Mouse (Mus musculus) liver, embryonic 14.5 days (tissue): Measurements from ENCODE around the gene Rbfox1. TPM values are rescaled to one million over a fixed set of nuclear protein-coding genes. Genes with fewer than 3 reads are reported as not detected.

Experiments
- ATAC-seq: fragments of 200-750 bp; cut with Nextera tagmentation; 2 replicates; pipeline ENCODE4 v1.8.0; 2017; ENCODE audit warnings: moderate number of reproducible peaks, mild to moderate bottlenecking, moderate library complexity; ENCODE audit not compliant: insufficient read depth
- DNase-seq, 3 experiments: peaks; one replicate each; pipeline ENCODE4 v3.0.0-alpha.2; 2012 to 2013; ENCODE audit warnings: low read depth in 3 of 3, low spot score in 3 of 3
- H3K27ac ChIP-seq: fragments of 300-500 bp; sonication (generic); 2 replicates; pipeline ENCODE4 v1.5.1; 2014; ENCODE audit warnings: moderate library complexity, mild to moderate bottlenecking, control low read depth, inconsistent platforms
- H3K27me3 ChIP-seq: fragments of 300-500 bp; sonication (generic); 2 replicates; pipeline ENCODE4 v1.6.1; 2014; ENCODE audit warnings: mild to moderate bottlenecking, low read length, moderate library complexity; ENCODE audit not compliant: control insufficient read depth, insufficient read depth
- H3K36me3 ChIP-seq: fragments of 300-500 bp; sonication (generic); replicated peaks from 2 replicates; pipeline ENCODE4 v1.6.1; 2014; ENCODE audit warnings: low read depth; ENCODE audit not compliant: control insufficient read depth, insufficient read depth
- H3K4me1 ChIP-seq, 2 experiments: fragments of 200-500 bp in 1 of 2; fragments of 300-500 bp in 1 of 2; sonication (generic) in 1 of 2; replicated peaks; 2 replicates each; pipeline ENCODE4 v1.6.1; 2012 to 2014; ENCODE audit warnings: antibody characterized with exemption in 1 of 2, inconsistent platforms in 1 of 2, low read length in 1 of 2; ENCODE audit not compliant: control insufficient read depth in 2 of 2, insufficient read depth in 2 of 2
- H3K4me2 ChIP-seq: fragments of 300-500 bp; sonication (generic); 2 replicates; pipeline ENCODE4 v1.6.1; 2014; ENCODE audit warnings: low read depth, mild to moderate bottlenecking, control low read depth, moderate library complexity
- H3K4me3 ChIP-seq, 2 experiments: fragments of 200-500 bp in 1 of 2; fragments of 300-500 bp in 1 of 2; sonication (generic) in 1 of 2; 2 replicates each; pipeline ENCODE4 v1.5.1; 2012 to 2014; ENCODE audit warnings: low read depth in 2 of 2, low read length in 2 of 2, mild to moderate bottlenecking in 2 of 2, control low read depth in 1 of 2, inconsistent platforms in 1 of 2, moderate library complexity in 1 of 2; ENCODE audit not compliant: insufficient read depth in 1 of 2
- H3K9ac ChIP-seq: fragments of 300-500 bp; sonication (generic); replicated peaks from 2 replicates; pipeline ENCODE4 v1.6.1; 2014; ENCODE audit warnings: mild to moderate bottlenecking, control low read depth, moderate library complexity
- H3K9me3 ChIP-seq: fragments of 300-500 bp; sonication (generic); 2 replicates; pipeline ENCODE4 v1.6.1; 2016; ENCODE audit warnings: low read length, mixed read lengths; ENCODE audit not compliant: control insufficient read depth
- CTCF ChIP-seq: IDR thresholded peaks from 2 replicates; pipeline ENCODE4 v1.5.1; 2016; ENCODE audit warnings: antibody characterized with exemption, low read depth, control low read depth
- EP300 ChIP-seq: IDR thresholded peaks from 2 replicates; pipeline ENCODE4 v1.6.1; 2016; ENCODE audit warnings: antibody characterized with exemption, low read depth
- WGBS: fragments of 180-500 bp; shearing (Covaris S2); extraction: QIAGEN DNeasy Blood & Tissue Kit; methylation state at CpG from one replicate; pipeline ENCODE4 v1.1.7; 2014; ENCODE audit not compliant: insufficient replicate concordance; 5-methylcytosine and 5-hydroxymethylcytosine counted together
- polyA plus RNA-seq, 2 experiments: library from polyadenylated mRNA; depleted of rRNA in 1 of 2; stranded (reverse) in 1 of 2; unstranded in 1 of 2; fragments of >200 nt; fragmentation: Nextera tagmentation in 1 of 2; extraction: Ambion mirVana in 1 of 2; gene quantifications; 2 replicates each; pipeline versions ENCODE4 v1.2.1 to v1.2.3; 2012 to 2014

Rbfox1 gene
- polyA plus RNA-seq, 2 experiments: 0.02 TPM; not detected in 1

GRCm38 (mm10) chr16:6062495-6062894, 177.3 kb downstream of the Rbfox1 start:
- Histone ChIP-seq H3K9me3 (no peaks in the 10 kb centered on the region), H3K27ac (no peak overlapping the region), H3K9ac (no peak overlapping the region), H3K4me1 (no peaks in the 10 kb centered on the region), H3K36me3 (no peaks in the 10 kb centered on the region), H3K4me2 (no peak overlapping the region), H3K27me3 (no peaks in the 10 kb centered on the region), H3K4me3 (no peak overlapping the region)
- TF ChIP-seq EP300 (no peak), CTCF (no peak)
- WGBS: 56% methylated on average over 1 of the region's 1 CpGs
- ATAC-seq (no peak), DNase-seq (no peak)

- H3K9ac ChIP-seq: no peak overlapping the region
- H3K4me1 ChIP-seq: no peaks in the 10 kb centered on the region
- no peak overlapping the region for H3K4me3 ChIP-seq
- H3K9me3 ChIP-seq: no peaks in the 10 kb centered on the region
- ATAC-seq: no peak
- H3K4me2 ChIP-seq: no peak overlapping the region
- H3K27me3 ChIP-seq: no peaks in the 10 kb centered on the region
- TF ChIP-seq CTCF (no peak), EP300 (no peak)
- no peaks in the 10 kb centered on the region for H3K36me3 ChIP-seq
- 60% methylated on average over 4 of the region's 4 CpGs for WGBS
- DNase-seq: no peak
- H3K27ac ChIP-seq: no peak overlapping the region
These were observed 180.3 kb downstream of the Rbfox1 start for GRCm38 (mm10) chr16:6065481-6065880.

- no peak overlapping the region for H3K9ac ChIP-seq
- H3K4me3 ChIP-seq: no peak overlapping the region
- ATAC-seq (no peak), DNase-seq (no peak)
- H3K4me1 ChIP-seq: no peaks in the 10 kb centered on the region
- no peaks in the 10 kb centered on the region for H3K36me3 ChIP-seq
- H3K27me3 ChIP-seq: no peaks in the 10 kb centered on the region
- WGBS: 62% methylated on average over 10 of the region's 10 CpGs
- no peaks in the 10 kb centered on the region for H3K9me3 ChIP-seq
- no peak overlapping the region for H3K4me2 ChIP-seq
- no peak overlapping the region for H3K27ac ChIP-seq
- TF ChIP-seq EP300: no peak
- TF ChIP-seq CTCF: no peak
These were observed 190.4 kb downstream of the Rbfox1 start for GRCm38 (mm10) chr16:6075442-6076050.

GRCm38 (mm10) chr16:6079017-6079416, 193.9 kb downstream of the Rbfox1 start:
- Histone ChIP-seq H3K4me2 (no peak overlapping the region), H3K9ac (no peak overlapping the region), H3K4me3 (no peak overlapping the region), H3K36me3 (no peaks in the 10 kb centered on the region), H3K4me1 (no peaks in the 10 kb centered on the region), H3K9me3 (no peaks in the 10 kb centered on the region), H3K27ac (no peak overlapping the region), H3K27me3 (no peaks in the 10 kb centered on the region)
- TF ChIP-seq CTCF: no peak
- TF ChIP-seq EP300: no peak
- 64% methylated on average over 4 of the region's 4 CpGs for WGBS
- no peak for ATAC-seq
- DNase-seq: no peak

- ATAC-seq: no peak
- H3K27me3 ChIP-seq: no peaks in the 10 kb centered on the region
- TF ChIP-seq EP300 (no peak), CTCF (no peak)
These were observed 199.7 kb downstream of the Rbfox1 start for GRCm38 (mm10) chr16:6084701-6085365.

More at GRCm38 (mm10) chr16:6084701-6085365, 199.7 kb downstream of the Rbfox1 start:
- Histone ChIP-seq H3K27ac (no peak overlapping the region), H3K9ac (no peak overlapping the region), H3K4me1 (no peaks in the 10 kb centered on the region), H3K36me3 (no peaks in the 10 kb centered on the region), H3K4me3 (no peak overlapping the region), H3K9me3 (no peaks in the 10 kb centered on the region), H3K4me2 (no peak overlapping the region)
- 54% methylated on average over 7 of the region's 7 CpGs for WGBS
- DNase-seq: no peak
